Mouse (Mus musculus): ENCODE measurements around the gene Olfr194. TPM values are rescaled to one million over a fixed set of nuclear protein-coding genes. Genes with fewer than 3 reads are reported as not detected.

The Olfr194 gene
- polyA plus RNA-seq, 1 experiment from 2014 or later, result not detected

Other genes starting within 250 kb of the Olfr194 start
- gene Olfr177, start 246.3 kb downstream of the Olfr194 start, polyA plus RNA-seq (2016; fragmentation: Nextera tagmentation; extraction: Ambion mirVana), result not detected in 2 replicates
- gene Olfr178, start 229.0 kb downstream of the Olfr194 start, polyA plus RNA-seq (2016; fragmentation: Nextera tagmentation; extraction: Ambion mirVana), result not detected in 2 replicates
- gene Olfr181, start 192.3 kb downstream of the Olfr194 start, polyA plus RNA-seq (2016; fragmentation: Nextera tagmentation; extraction: Ambion mirVana), result not detected in 2 replicates
- gene Olfr180, start 191.7 kb downstream of the Olfr194 start, polyA plus RNA-seq (2016; fragmentation: Nextera tagmentation; extraction: Ambion mirVana), result not detected in 2 replicates
- gene Olfr183, start 125.7 kb downstream of the Olfr194 start, polyA plus RNA-seq (2016; fragmentation: Nextera tagmentation; extraction: Ambion mirVana), result not detected in 2 replicates
- not detected in 2 replicates for gene Olfr186, start 90.8 kb downstream of the Olfr194 start, polyA plus RNA-seq (2016; fragmentation: Nextera tagmentation; extraction: Ambion mirVana)
- gene Olfr187, start 81.3 kb downstream of the Olfr194 start, polyA plus RNA-seq (2016; fragmentation: Nextera tagmentation; extraction: Ambion mirVana), result not detected in 2 replicates
- not detected in 2 replicates for gene Olfr190, start 43.1 kb downstream of the Olfr194 start, polyA plus RNA-seq (2016; fragmentation: Nextera tagmentation; extraction: Ambion mirVana)
- gene Olfr191, start 31.2 kb downstream of the Olfr194 start, polyA plus RNA-seq (2016; fragmentation: Nextera tagmentation; extraction: Ambion mirVana), result not detected in 2 replicates
- not detected in 2 replicates for gene Olfr193, start 9.2 kb downstream of the Olfr194 start, polyA plus RNA-seq (2016; fragmentation: Nextera tagmentation; extraction: Ambion mirVana)
- not detected in 2 replicates for gene Olfr195, start 26.0 kb upstream of the Olfr194 start, polyA plus RNA-seq (2016; fragmentation: Nextera tagmentation; extraction: Ambion mirVana)
- not detected in 2 replicates for gene Olfr196, start 49.4 kb upstream of the Olfr194 start, polyA plus RNA-seq (2016; fragmentation: Nextera tagmentation; extraction: Ambion mirVana)
- not detected in 2 replicates for gene Olfr198, start 82.5 kb upstream of the Olfr194 start, polyA plus RNA-seq (2016; fragmentation: Nextera tagmentation; extraction: Ambion mirVana)
- gene Olfr199, start 98.7 kb upstream of the Olfr194 start, polyA plus RNA-seq (2016; fragmentation: Nextera tagmentation; extraction: Ambion mirVana), result not detected in 2 replicates
- 0.09 TPM in 1 of 2 replicates, not detected in the other for gene Olfr201, start 151.6 kb upstream of the Olfr194 start, polyA plus RNA-seq (2016; fragmentation: Nextera tagmentation; extraction: Ambion mirVana)
- gene Olfr202, start 165.7 kb upstream of the Olfr194 start, polyA plus RNA-seq (2016; fragmentation: Nextera tagmentation; extraction: Ambion mirVana), result not detected in 2 replicates
- gene Olfr203, start 177.8 kb upstream of the Olfr194 start, polyA plus RNA-seq (2016; fragmentation: Nextera tagmentation; extraction: Ambion mirVana), result not detected in 2 replicates
- not detected in 2 replicates for gene Olfr204, start 197.2 kb upstream of the Olfr194 start, polyA plus RNA-seq (2016; fragmentation: Nextera tagmentation; extraction: Ambion mirVana)
- not detected in 2 replicates for gene Olfr205, start 210.1 kb upstream of the Olfr194 start, polyA plus RNA-seq (2016; fragmentation: Nextera tagmentation; extraction: Ambion mirVana)
- gene Olfr206, start 228.2 kb upstream of the Olfr194 start, polyA plus RNA-seq (2016; fragmentation: Nextera tagmentation; extraction: Ambion mirVana), result not detected in 2 replicates
- not detected in 2 replicates for gene Olfr209, start 242.9 kb upstream of the Olfr194 start, polyA plus RNA-seq (2016; fragmentation: Nextera tagmentation; extraction: Ambion mirVana)

Data from midbrain, embryonic 10.5 days (tissue).